In genomic region chr10:68359135-68359534, GRCm38 (mm10) we compare ENCODE assay signal across 15 mouse cellular contexts.
DNase-seq lines count a peak whose midpoint lies in the region; ATAC-seq and TF ChIP-seq lines count a peak whose summit lies in the region.
"Had no signal": no experiment of that assay in that cellular context is flagged by ENCODE, and none has a peak within 500 bp of the region (broad histone marks: within the 10 kb centered on the region; RNA-seq: fewer than 3 reads in every experiment).

No protein-coding gene starts in this region.

- no peak overlapping the region for H3K4me3 ChIP-seq in forebrain, postnatal 0 days (ENCODE audit: low read depth, low read length)
- H3K4me3 ChIP-seq in forebrain, embryonic 14.5 days (ENCODE audit: low read depth, low read length), result no peak overlapping the region
- no peak overlapping the region for H3K4me3 ChIP-seq in liver, postnatal 0 days (ENCODE audit: low read depth, low read length)
- H3K4me3 ChIP-seq in liver, embryonic 11.5 days (ENCODE audit: low read depth, low read length), result no peak overlapping the region
- no peak overlapping the region for H3K4me3 ChIP-seq in midbrain, embryonic 14.5 days (replicated peaks; ENCODE audit: low read depth, low read length)
- H3K4me3 ChIP-seq: embryonic facial prominence, embryonic 15.5 days; limb, embryonic 10.5 days; neural tube, embryonic 15.5 days had no signal

- H3K36me3 ChIP-seq in forebrain, postnatal 0 days (ENCODE audit: insufficient read depth), result no peaks in the 10 kb centered on the region
- H3K36me3 ChIP-seq in forebrain, embryonic 14.5 days (ENCODE audit: control insufficient read depth, insufficient read depth, low read length), result no peaks in the 10 kb centered on the region
- no peaks in the 10 kb centered on the region for H3K36me3 ChIP-seq in liver, postnatal 0 days (replicated peaks; ENCODE audit: insufficient read depth, low read length)
- no peaks in the 10 kb centered on the region for H3K36me3 ChIP-seq in liver, embryonic 11.5 days (ENCODE audit: control insufficient read depth, insufficient read depth, low read length)
- no peaks in the 10 kb centered on the region for H3K36me3 ChIP-seq in midbrain, embryonic 14.5 days (ENCODE audit: control insufficient read depth, insufficient read depth, low read length)
- H3K36me3 ChIP-seq: embryonic facial prominence, embryonic 15.5 days; limb, embryonic 10.5 days; neural tube, embryonic 15.5 days had no signal

- no peaks in the 10 kb centered on the region for H3K9me3 ChIP-seq in forebrain, postnatal 0 days (ENCODE audit: low read length)
- H3K9me3 ChIP-seq in forebrain, embryonic 14.5 days (replicated peaks; ENCODE audit: control insufficient read depth, low read length), result no peaks in the 10 kb centered on the region
- no peaks in the 10 kb centered on the region for H3K9me3 ChIP-seq in liver, postnatal 0 days (ENCODE audit: low read length)
- no peaks in the 10 kb centered on the region for H3K9me3 ChIP-seq in liver, embryonic 11.5 days (ENCODE audit: control insufficient read depth, low read length)
- 0 out of 2 replicates have a peak, but pooled peaks cover 3% of the 10 kb centered on the region for H3K9me3 ChIP-seq in midbrain, embryonic 14.5 days (ENCODE audit: control insufficient read depth, low read length)
- H3K9me3 ChIP-seq: embryonic facial prominence, embryonic 15.5 days; limb, embryonic 10.5 days; neural tube, embryonic 15.5 days had no signal

- H3K27me3 ChIP-seq in forebrain, postnatal 0 days (ENCODE audit: insufficient read depth, low read length), result no peaks in the 10 kb centered on the region
- no peaks in the 10 kb centered on the region for H3K27me3 ChIP-seq in forebrain, embryonic 14.5 days (replicated peaks; ENCODE audit: control insufficient read depth, insufficient read depth, low read length)
- no peaks in the 10 kb centered on the region for H3K27me3 ChIP-seq in liver, postnatal 0 days (ENCODE audit: insufficient read depth, low read length)
- no peaks in the 10 kb centered on the region for H3K27me3 ChIP-seq in liver, embryonic 11.5 days (replicated peaks; ENCODE audit: control insufficient read depth, insufficient read depth, low read length)
- H3K27me3 ChIP-seq in midbrain, embryonic 14.5 days (ENCODE audit: control insufficient read depth, insufficient read depth, low read length), result no peaks in the 10 kb centered on the region
- H3K27me3 ChIP-seq: embryonic facial prominence, embryonic 15.5 days; neural tube, embryonic 15.5 days had no signal

- DNase-seq in forebrain, postnatal 0 days, result no peak
- no peak for DNase-seq in forebrain, embryonic 14.5 days (ENCODE audit: low spot score)
- no peak for DNase-seq in liver, postnatal 0 days
- DNase-seq in liver, embryonic 11.5 days (ENCODE audit: low spot score), result no peak
- DNase-seq in ES-CJ7 (ENCODE audit: low read depth, low spot score), result peak; percentile 59
- peak; percentile 20 for DNase-seq in naive thymus-derived CD4-positive, alpha-beta T cell, adult 2 months (ENCODE audit: low read depth)
- no peak for DNase-seq in cerebellum, adult 11 months
- no peak for DNase-seq in midbrain, embryonic 14.5 days
- DNase-seq: gastrocnemius, postnatal 36 days; lung, postnatal 10 days had no signal

- no peak overlapping the region for H3K4me2 ChIP-seq in forebrain, postnatal 0 days (ENCODE audit: low read depth)
- no peak overlapping the region for H3K4me2 ChIP-seq in forebrain, embryonic 14.5 days (ENCODE audit: low read length)
- H3K4me2 ChIP-seq in liver, postnatal 0 days (ENCODE audit: low read depth, low read length), result no peak overlapping the region
- H3K4me2 ChIP-seq in liver, embryonic 11.5 days, result no peak overlapping the region
- no peak overlapping the region for H3K4me2 ChIP-seq in midbrain, embryonic 14.5 days (ENCODE audit: low read length)
- H3K4me2 ChIP-seq: embryonic facial prominence, embryonic 15.5 days; midbrain, embryonic 11.5 days; neural tube, embryonic 15.5 days had no signal

- ATAC-seq in forebrain, postnatal 0 days, result no peak
- no peak for ATAC-seq in forebrain, embryonic 14.5 days
- no peak for ATAC-seq in liver, postnatal 0 days
- no peak for ATAC-seq in liver, embryonic 11.5 days (replicated peaks; ENCODE audit: low FRiP score)
- ATAC-seq in midbrain, embryonic 14.5 days (ENCODE audit: low FRiP score, low TSS enrichment), result no peak
- ATAC-seq: forebrain, embryonic 16.5 days had no signal

- H3K4me1 ChIP-seq in forebrain, postnatal 0 days (ENCODE audit: insufficient read depth), result peaks cover 11% of the 10 kb centered on the region; the same call in 1 of the 2 replicates
- H3K4me1 ChIP-seq in forebrain, embryonic 14.5 days (ENCODE audit: control insufficient read depth, insufficient read depth, low read length), result peaks cover 7% of the 10 kb centered on the region
- no peaks in the 10 kb centered on the region for H3K4me1 ChIP-seq in liver, postnatal 0 days (ENCODE audit: insufficient read depth)
- H3K4me1 ChIP-seq in liver, embryonic 11.5 days (replicated peaks; ENCODE audit: control insufficient read depth, insufficient read depth, low read length), result no peaks in the 10 kb centered on the region; the same call in none of the 2 replicates
- H3K4me1 ChIP-seq in midbrain, embryonic 14.5 days (ENCODE audit: control insufficient read depth, insufficient read depth, low read length), result peaks cover 12% of the 10 kb centered on the region

- H3K9ac ChIP-seq in forebrain, postnatal 0 days, result no peak overlapping the region
- no peak overlapping the region for H3K9ac ChIP-seq in forebrain, embryonic 14.5 days (ENCODE audit: low read length)
- no peak overlapping the region for H3K9ac ChIP-seq in liver, postnatal 0 days (replicated peaks)
- no peak overlapping the region for H3K9ac ChIP-seq in liver, embryonic 11.5 days (ENCODE audit: low read depth, low read length)
- H3K9ac ChIP-seq in midbrain, embryonic 14.5 days (replicated peaks; ENCODE audit: low read length), result no peak overlapping the region
- H3K9ac ChIP-seq: embryonic facial prominence, embryonic 15.5 days; neural tube, embryonic 15.5 days had no signal

- no peak overlapping the region for H3K27ac ChIP-seq in forebrain, postnatal 0 days (ENCODE audit: low read depth, low read length)
- no peak overlapping the region for H3K27ac ChIP-seq in forebrain, embryonic 14.5 days (ENCODE audit: low read depth, low read length)
- no peak overlapping the region for H3K27ac ChIP-seq in liver, postnatal 0 days (ENCODE audit: low read depth)
- no peak overlapping the region for H3K27ac ChIP-seq in liver, embryonic 11.5 days (ENCODE audit: low read depth, low read length)
- no peak overlapping the region for H3K27ac ChIP-seq in midbrain, embryonic 14.5 days (replicated peaks; ENCODE audit: low read depth, low read length)
- H3K27ac ChIP-seq: embryonic facial prominence, embryonic 15.5 days; limb, embryonic 10.5 days; neural tube, embryonic 15.5 days had no signal

- TF ChIP-seq CTCF in forebrain, postnatal 0 days (IDR thresholded peaks at IDR 0.05; ENCODE audit: low read depth), result peak; percentile 43
- TF ChIP-seq CTCF in liver, postnatal 0 days (IDR thresholded peaks at IDR 0.05; ENCODE audit: low read depth), result peak; percentile 48

- TF ChIP-seq EP300 in liver, postnatal 0 days (IDR thresholded peaks at IDR 0.05; ENCODE audit: low read depth), result no peak

- 98% methylated on average over 2 of the region's 2 CpGs for WGBS in forebrain, postnatal 0 days
- WGBS in forebrain, embryonic 14.5 days, result 97% methylated on average over 2 of the region's 2 CpGs
- WGBS in liver, postnatal 0 days (ENCODE audit: insufficient replicate concordance), result 87% methylated on average over 2 of the region's 2 CpGs
- 100% methylated on average over 2 of the region's 2 CpGs for WGBS in liver, embryonic 11.5 days
- WGBS in midbrain, embryonic 14.5 days, result 95% methylated on average over 2 of the region's 2 CpGs

Comparison
In these comparisons a context has a peak if more than half of its experiments do, and no peak if none do; other contexts are left out.
1. DNase-seq: peak in ES-CJ7 (single experiment) and naive thymus-derived CD4-positive, alpha-beta T cell, adult 2 months (single experiment); none in forebrain, postnatal 0 days (single experiment), forebrain, embryonic 14.5 days (single experiment), liver, postnatal 0 days (single experiment), liver, embryonic 11.5 days (single experiment), cerebellum, adult 11 months (single experiment) and midbrain, embryonic 14.5 days (single experiment).